Mouse (Mus musculus) CH12.LX (cell line): ENCODE measurements around the gene 1700057G04Rik. TPM values are rescaled to one million over a fixed set of nuclear protein-coding genes. Genes with fewer than 3 reads are reported as not detected.

Source experiments
- DNase-seq: peaks from one replicate; pipeline ENCODE4 v3.0.0-alpha.2; 2013; ENCODE audit errors: extremely low read depth
- H3K27ac ChIP-seq: 2 replicates; pipeline ENCODE4 v1.5.1; 2012; ENCODE audit warnings: low read depth, mild to moderate bottlenecking, control low read depth, moderate library complexity; ENCODE audit not compliant: insufficient read depth
- H3K27me3 ChIP-seq: replicated peaks from 2 replicates; pipeline ENCODE3; 2012; ENCODE audit warnings: inconsistent platforms
- H3K36me3 ChIP-seq, 2 experiments: replicated peaks in 1 of 2; 2 replicates each; pipeline versions ENCODE3 to v1.6.1; 2012; ENCODE audit warnings: inconsistent platforms in 1 of 2, low read length in 1 of 2, mild to moderate bottlenecking in 1 of 2, mixed read lengths in 1 of 2, moderate library complexity in 1 of 2; ENCODE audit not compliant: control insufficient read depth in 1 of 2, insufficient read depth in 1 of 2
- H3K4me1 ChIP-seq, 2 experiments: 2 replicates each; pipeline ENCODE4 v1.6.1; 2012; ENCODE audit warnings: inconsistent platforms in 1 of 2, moderate library complexity in 1 of 2; ENCODE audit not compliant: insufficient read depth in 2 of 2, control insufficient read depth in 1 of 2
- H3K4me2 ChIP-seq: 2 replicates; pipeline ENCODE4 v1.6.1; 2012; ENCODE audit warnings: low read depth, mild to moderate bottlenecking, control low read depth; ENCODE audit not compliant: poor library complexity, insufficient read depth, severe bottlenecking
- H3K4me3 ChIP-seq, 3 experiments: fragments of 150-350 bp in 1 of 3; sonication (generic) in 1 of 3; replicated peaks in 1 of 3; 2 replicates each; pipeline versions ENCODE3 to v1.5.1; 2011 to 2012; ENCODE audit warnings: low read depth in 2 of 3, low read length in 2 of 3, mild to moderate bottlenecking in 2 of 3, moderate library complexity in 2 of 3, control low read depth in 1 of 3, improper control_type of control experiment in 1 of 3, inconsistent platforms in 1 of 3, mixed read lengths in 1 of 3; ENCODE audit not compliant: poor library complexity in 1 of 3
- H3K79me2 ChIP-seq: replicated peaks from 2 replicates; pipeline ENCODE4 v1.6.1; 2012; ENCODE audit warnings: mild to moderate bottlenecking, moderate library complexity; ENCODE audit not compliant: control insufficient read depth, poor library complexity, insufficient read depth, severe bottlenecking; ENCODE audit errors: extremely low read depth
- H3K9ac ChIP-seq: 2 replicates; pipeline ENCODE4 v1.6.1; 2012; ENCODE audit warnings: low read depth, mild to moderate bottlenecking, control low read depth, moderate library complexity; ENCODE audit not compliant: insufficient read depth
- H3K9me3 ChIP-seq: replicated peaks from 2 replicates; pipeline ENCODE3; 2012; ENCODE audit warnings: low read length, inconsistent platforms, mixed read lengths
- BHLHE40 ChIP-seq: IDR thresholded peaks from 2 replicates; pipeline ENCODE4 v1.6.1; 2011; ENCODE audit warnings: mild to moderate bottlenecking, low read depth, low read length, improper control_type of control experiment
- ELF1 ChIP-seq: IDR thresholded peaks from 2 replicates; pipeline ENCODE4 v1.6.1; 2014; ENCODE audit warnings: low read depth, mild to moderate bottlenecking, inconsistent platforms, low read length, improper control_type of control experiment
- EP300 ChIP-seq: IDR thresholded peaks from 2 replicates; pipeline ENCODE4 v1.6.1; 2011; ENCODE audit warnings: low read length, improper control_type of control experiment
- JUN ChIP-seq: IDR thresholded peaks from 2 replicates; pipeline ENCODE4 v1.6.1; 2011; ENCODE audit warnings: low read depth, mild to moderate bottlenecking, low read length, improper control_type of control experiment, moderate library complexity; ENCODE audit not compliant: insufficient read depth
- JUND ChIP-seq: conservative IDR thresholded peaks from 2 replicates; pipeline ENCODE4 v1.6.1; 2011; ENCODE audit warnings: low read depth, low read length, improper control_type of control experiment
- MAFK ChIP-seq: IDR thresholded peaks from 2 replicates; pipeline ENCODE4 v1.6.1; 2011; ENCODE audit warnings: low read length, improper control_type of control experiment; ENCODE audit not compliant: insufficient replicate concordance
- MAZ ChIP-seq: IDR thresholded peaks from 2 replicates; pipeline ENCODE4 v1.6.1; 2012; ENCODE audit warnings: low read depth, mild to moderate bottlenecking, inconsistent platforms, low read length, improper control_type of control experiment, moderate library complexity
- MXI1 ChIP-seq: IDR thresholded peaks from 2 replicates; pipeline ENCODE4 v1.6.1; 2011; ENCODE audit warnings: mild to moderate bottlenecking, low read depth, low read length, improper control_type of control experiment
- NRF1 ChIP-seq: IDR thresholded peaks from 2 replicates; pipeline ENCODE4 v1.6.1; 2014; ENCODE audit warnings: low read depth, mild to moderate bottlenecking, inconsistent platforms, low read length, improper control_type of control experiment, moderate library complexity
- PAX5 ChIP-seq: IDR thresholded peaks from 2 replicates; pipeline ENCODE4 v1.6.1; 2012; ENCODE audit warnings: low read length, inconsistent platforms, mixed read lengths
- POLR2A ChIP-seq: IDR thresholded peaks from 2 replicates; pipeline ENCODE4 v1.6.1; 2011; ENCODE audit warnings: low read depth, mild to moderate bottlenecking, improper control_type of control experiment, low read length
- TBP ChIP-seq: conservative IDR thresholded peaks from 2 replicates; pipeline ENCODE4 v1.6.1; 2011; ENCODE audit warnings: low read depth, low read length, improper control_type of control experiment
- TCF12 ChIP-seq: IDR thresholded peaks from 2 replicates; pipeline ENCODE4 v1.6.1; 2014; ENCODE audit warnings: low read depth, mild to moderate bottlenecking, inconsistent platforms, low read length, improper control_type of control experiment
- USF2 ChIP-seq: conservative IDR thresholded peaks from 2 replicates; pipeline ENCODE4 v1.6.1; 2011; ENCODE audit warnings: low read depth, low read length, improper control_type of control experiment
- ZMIZ1 ChIP-seq: IDR thresholded peaks from 2 replicates; pipeline ENCODE4 v1.6.1; 2012; ENCODE audit warnings: low read depth, mild to moderate bottlenecking, inconsistent platforms, low read length, improper control_type of control experiment
- ZNF384 ChIP-seq: IDR thresholded peaks from 2 replicates; pipeline ENCODE4 v1.6.1; 2012; ENCODE audit warnings: low read depth, low read length, improper control_type of control experiment, inconsistent platforms
- dilution Hi-C: fragments of 300-500 bp; cut with MboI; formaldehyde crosslinking; loops from 2 replicates; pipeline ENCODE4 v1.14.3; 2020; ENCODE audit warnings: low sequenced_read_pairs; ENCODE audit not compliant: extremely low pct_unique_long_range_greater_than_20kb, extremely low pct_ligation_motif_present
- in situ Hi-C: fragments of 300-500 bp; cut with MboI; formaldehyde crosslinking; loops from 3 replicates; pipeline ENCODE4 v1.14.3; 2019; ENCODE audit warnings: low sequenced_read_pairs, low pct_ligation_motif_present, low pct_unique_long_range_greater_than_20kb, mixed read lengths
- polyA plus RNA-seq: library from polyadenylated mRNA; unstranded; fragments of >175 nt; gene quantifications from 2 replicates; pipeline ENCODE4 v1.2.1, GENCODE M21; 2012; ENCODE audit warnings: low read depth; ENCODE audit not compliant: insufficient read length
- total RNA-seq, 2 experiments: library from RNA; depleted of rRNA; stranded (reverse); fragments of 300-350 nt in 1 of 2; fragments of >200 nt in 1 of 2; gene quantifications; 2 replicates each; pipeline ENCODE4 v1.2.3; 2012 to 2014

The 1700057G04Rik gene
- total and polyA plus RNA-seq, 3 experiments, result not detected

GRCm38 (mm10) chr9:92334845-92335244 lies 25.7 kb downstream of the 1700057G04Rik start:
- in situ Hi-C loops (no loop called here), dilution Hi-C loops (no loop called here)
- TF ChIP-seq EP300, result no peak
- TF ChIP-seq PAX5, result no peak
- TF ChIP-seq ZNF384, result no peak
- no peak for TF ChIP-seq BHLHE40
- TF ChIP-seq NRF1, result no peak
- no peak for TF ChIP-seq MXI1
- no peak for TF ChIP-seq ZMIZ1
- no peak for TF ChIP-seq USF2
- TF ChIP-seq TCF12, result no peak
- TF ChIP-seq JUN, result no peak
- TF ChIP-seq JUND, result no peak
- TF ChIP-seq POLR2A, result no peak
- TF ChIP-seq ELF1, result no peak
- no peak for TF ChIP-seq MAFK
- TF ChIP-seq MAZ, result no peak
- Histone ChIP-seq H3K9ac (no peak overlapping the region), H3K27me3 (no peaks in the 10 kb centered on the region), H3K27ac (no peak overlapping the region), H3K9me3 (no peaks in the 10 kb centered on the region), H3K4me1 (no peaks in the 10 kb centered on the region; a peak in 1 of 4 replicates), H3K4me3 (no peak overlapping the region), H3K36me3 (no peaks in the 10 kb centered on the region), H3K4me2 (no peak overlapping the region), H3K79me2 (no peaks in the 10 kb centered on the region)
- no peak for DNase-seq

GRCm38 (mm10) chr9:92335277-92335818 lies 26.2 kb downstream of the 1700057G04Rik start:
- dilution Hi-C loops, result no loop called here
- in situ Hi-C loops, result no loop called here
- H3K36me3 ChIP-seq, result no peaks in the 10 kb centered on the region
- no peaks in the 10 kb centered on the region; a peak in 1 of 4 replicates for H3K4me1 ChIP-seq
- no peaks in the 10 kb centered on the region for H3K79me2 ChIP-seq
- no peaks in the 10 kb centered on the region for H3K27me3 ChIP-seq
- TF ChIP-seq USF2, result no peak
- no peak for TF ChIP-seq MAZ
- TF ChIP-seq PAX5, result no peak
- TF ChIP-seq EP300, result no peak
- no peak for TF ChIP-seq TBP
- TF ChIP-seq ELF1, result no peak
- TF ChIP-seq JUN, result no peak
- TF ChIP-seq, all 38 proteins: peak for 0
- H3K27ac ChIP-seq, result no peak overlapping the region
- H3K9ac ChIP-seq, result no peak overlapping the region
- H3K9me3 ChIP-seq, result no peaks in the 10 kb centered on the region
- no peak overlapping the region for H3K4me3 ChIP-seq
- H3K4me2 ChIP-seq, result no peak overlapping the region
- no peak for DNase-seq
